Mouse (Mus musculus): Measurements from ENCODE around the gene Tns1.

- no peak for TF ChIP-seq CTCF (IDR thresholded peaks at IDR 0.05; ENCODE audit: control insufficient read depth, insufficient read depth, insufficient read length)
- TF ChIP-seq MYOD1 (IDR thresholded peaks at IDR 0.05; ENCODE audit: control insufficient read depth, insufficient read length, low read depth) = no peak
Observed at GRCm38 (mm10) chr1:74014538-74015327, 109.5 kb downstream of the Tns1 start.

Data from C2C12 (cell line).